Mouse (Mus musculus) inflammation-experienced regulatory T-cells, adult 16 weeks (primary cell): ENCODE measurements around the gene Irx2. TPM values are rescaled to one million over a fixed set of nuclear protein-coding genes. Genes with fewer than 3 reads are reported as not detected.

Experiments used
- polyA plus RNA-seq: library from polyadenylated mRNA; unstranded; fragments of 100-300 nt; shearing (Covaris generic); gene quantifications from one replicate; pipeline ENCODE4 v1.2.1, GENCODE M21; 2017

Gene Irx2
- not detected for polyA plus RNA-seq

DNA sequence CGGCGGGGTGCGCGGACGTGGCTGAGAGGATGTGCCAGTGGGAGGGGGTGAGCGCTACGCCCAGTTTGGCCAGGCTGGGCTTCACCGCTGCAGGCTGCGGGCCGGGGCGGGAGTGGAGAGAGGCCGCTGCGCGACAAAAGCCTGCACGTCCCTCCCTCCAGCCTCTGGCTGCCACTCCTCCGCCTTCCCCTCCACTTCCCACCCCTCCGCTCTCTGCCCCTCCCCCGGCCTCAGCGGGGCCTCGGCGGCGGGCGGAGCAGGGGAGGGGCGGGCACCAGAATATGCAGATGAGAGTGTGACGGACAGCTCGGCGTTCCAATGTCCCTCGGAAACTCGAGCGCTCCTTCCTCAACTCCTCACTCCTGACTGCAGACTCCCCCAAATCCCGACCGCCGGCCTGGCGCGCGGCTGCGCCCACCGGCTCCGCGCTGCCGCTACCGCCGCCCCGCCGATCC is at the start of gene Irx2:
Gene Irx2, plus strand, starts transcription at position 359 of the 455 bp plus-strand sequence.

